Mouse (Mus musculus): ENCODE results near the gene Myadml2. TPM values are rescaled to one million over a fixed set of nuclear protein-coding genes. Genes with fewer than 3 reads are reported as not detected.

Myadml2 gene
- total and polyA plus RNA-seq, 2 experiments from 2014 or later, result 1.5 to 3.2 TPM

DNA sequence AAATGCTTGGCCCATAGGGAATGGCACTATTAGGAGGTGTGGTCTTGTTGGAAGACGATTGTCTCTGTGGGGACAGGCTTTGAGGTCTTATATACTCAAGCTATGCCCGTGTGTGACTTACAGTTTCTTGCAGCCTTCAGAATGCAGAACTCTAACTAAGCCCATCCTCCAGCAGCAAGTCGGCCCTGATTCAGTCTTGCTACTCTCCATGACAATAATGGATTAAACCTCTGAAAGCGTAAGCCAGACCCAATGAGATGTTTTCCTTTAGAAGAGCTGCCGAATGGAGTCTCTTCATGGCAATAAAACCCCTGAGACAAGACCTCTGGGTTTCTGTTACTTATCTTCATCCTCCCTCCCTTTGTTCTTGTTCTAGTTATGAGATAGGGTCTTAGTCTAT is 13.1 kb downstream of the Myadml2 start:
- H3K36me3 ChIP-seq (ENCODE audit: insufficient read depth), result no peaks in the 10 kb centered on the region
- no peak overlapping the region for H3K4me3 ChIP-seq (ENCODE audit: low read depth, low read length)
- H3K4me2 ChIP-seq (ENCODE audit: low read depth), result no peak overlapping the region
- TF ChIP-seq CTCF (IDR thresholded peaks at IDR 0.05; ENCODE audit: low read depth), result no peak
- WGBS, result 78% methylated on average over 5 of the region's 5 CpGs
- H3K9ac ChIP-seq, result no peak overlapping the region
- ATAC-seq (no peak), DNase-seq (no peak)
- H3K4me1 ChIP-seq (ENCODE audit: insufficient read depth), result peaks cover 6% of the 10 kb centered on the region; the same call in 1 of the 2 replicates
- H3K9me3 ChIP-seq (ENCODE audit: low read length), result no peaks in the 10 kb centered on the region
- no peak overlapping the region for H3K27ac ChIP-seq (ENCODE audit: low read depth, low read length)
- no peaks in the 10 kb centered on the region for H3K27me3 ChIP-seq (ENCODE audit: insufficient read depth, low read length)

- H3K4me2 ChIP-seq (ENCODE audit: low read depth), result peak within 1 kb of the TSS; percentile 90
Observed at GRCm38 (mm10) chr11:120633520-120634343, 14.2 kb downstream of the Myadml2 start, which contains the start of gene Mafg. TSS of gene Mafg (minus strand) at chr11:120633600.

GRCm38 (mm10) chr11:120632559-120633519 is 15.1 kb downstream of the Myadml2 start:
- Histone ChIP-seq H3K4me1 (ENCODE audit: insufficient read depth) (peaks cover 6% of the 10 kb centered on the region; the same call in 1 of the 2 replicates), H3K9ac (peak overlapping the region; percentile 85), H3K4me2 (ENCODE audit: low read depth) (peak overlapping the region; percentile 90), H3K27me3 (ENCODE audit: insufficient read depth, low read length) (no peaks in the 10 kb centered on the region), H3K27ac (ENCODE audit: low read depth, low read length) (peak overlapping the region; percentile 83), H3K36me3 (ENCODE audit: insufficient read depth) (peaks cover 11% of the 10 kb centered on the region), H3K4me3 (ENCODE audit: low read depth, low read length) (peak overlapping the region; percentile 97), H3K9me3 (ENCODE audit: low read length) (no peaks in the 10 kb centered on the region)
- under 1% methylated on average over 102 of the region's 116 CpGs for WGBS
- no peak for TF ChIP-seq CTCF (IDR thresholded peaks at IDR 0.05; ENCODE audit: low read depth)
- DNase-seq (peak; percentile 63), ATAC-seq (peak; percentile 78)

More at GRCm38 (mm10) chr11:120633520-120634343, 14.2 kb downstream of the Myadml2 start, which contains the start of gene Mafg:
- peak; percentile 96 for ATAC-seq
- Histone ChIP-seq H3K9me3 (ENCODE audit: low read length) (no peaks in the 10 kb centered on the region), H3K4me1 (ENCODE audit: insufficient read depth) (peaks cover 6% of the 10 kb centered on the region; the same call in 1 of the 2 replicates), H3K27me3 (ENCODE audit: insufficient read depth, low read length) (no peaks in the 10 kb centered on the region), H3K36me3 (ENCODE audit: insufficient read depth) (peaks cover 10% of the 10 kb centered on the region), H3K9ac (peak within 1 kb of the TSS; percentile 85), H3K27ac (ENCODE audit: low read depth, low read length) (peak within 1 kb of the TSS; percentile 83), H3K4me3 (ENCODE audit: low read depth, low read length) (peak within 1 kb of the TSS; percentile 97)
- peak; percentile 98 for DNase-seq
- no peak for TF ChIP-seq CTCF (IDR thresholded peaks at IDR 0.05; ENCODE audit: low read depth)
- 12% methylated on average over 58 of the region's 58 CpGs for WGBS

GRCm38 (mm10) chr11:120631726-120632448 is 16.1 kb downstream of the Myadml2 start:
- Histone ChIP-seq H3K9ac (peak overlapping the region; percentile 85), H3K4me2 (ENCODE audit: low read depth) (peak overlapping the region; percentile 90), H3K36me3 (ENCODE audit: insufficient read depth) (peaks cover 19% of the 10 kb centered on the region), H3K9me3 (ENCODE audit: low read length) (no peaks in the 10 kb centered on the region), H3K27ac (ENCODE audit: low read depth, low read length) (no peak overlapping the region), H3K4me1 (ENCODE audit: insufficient read depth) (peaks cover 6% of the 10 kb centered on the region; the same call in 1 of the 2 replicates), H3K4me3 (ENCODE audit: low read depth, low read length) (peak overlapping the region; percentile 97), H3K27me3 (ENCODE audit: insufficient read depth, low read length) (no peaks in the 10 kb centered on the region)
- WGBS, result 63% methylated on average over 4 of the region's 4 CpGs
- DNase-seq (no peak), ATAC-seq (no peak)
- no peak for TF ChIP-seq CTCF (IDR thresholded peaks at IDR 0.05; ENCODE audit: low read depth)

DNA sequence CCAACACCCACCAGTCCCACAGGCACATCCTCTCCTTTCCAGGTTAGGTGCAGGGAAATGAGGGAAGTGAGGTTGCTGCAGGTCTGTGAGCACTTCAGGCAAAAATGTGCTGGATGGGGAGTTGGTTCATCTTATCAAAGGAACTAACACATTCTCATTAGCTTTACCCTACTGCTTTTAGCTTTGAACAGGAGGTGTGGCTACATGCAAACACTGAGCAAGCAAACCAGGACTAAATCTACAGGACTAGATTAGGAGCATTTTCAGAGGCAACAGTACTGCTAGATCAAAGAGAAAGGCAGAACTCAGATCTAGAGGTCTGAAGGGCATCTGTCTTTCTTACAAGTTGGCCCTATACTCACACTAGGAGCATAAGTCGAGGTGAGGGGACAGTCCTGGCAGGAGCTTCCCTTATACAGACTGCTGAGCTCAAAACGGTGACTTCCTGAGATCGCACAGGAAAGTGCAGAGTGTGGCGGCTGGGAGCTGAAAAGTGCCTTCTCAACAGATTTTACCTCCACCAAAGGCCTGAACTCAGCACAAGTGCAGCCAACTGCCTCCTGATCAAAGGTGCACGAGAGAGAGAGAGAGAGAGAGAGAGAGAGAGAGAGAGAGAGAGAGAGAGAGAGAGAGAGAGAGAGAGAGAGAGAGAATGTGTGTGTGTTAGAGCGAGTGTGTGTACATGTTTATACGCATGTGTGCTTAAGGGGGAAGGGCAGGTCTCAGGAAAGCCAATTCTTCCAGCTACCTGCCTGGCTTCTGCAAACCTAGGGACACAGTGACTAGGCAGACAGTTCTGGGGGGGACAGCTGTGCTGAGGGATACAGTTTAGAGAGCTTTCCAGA is 16.9 kb downstream of the Myadml2 start:
- Histone ChIP-seq H3K4me3 (ENCODE audit: low read depth, low read length) (no peak overlapping the region), H3K4me2 (ENCODE audit: low read depth) (0 out of 2 replicates have a peak overlapping the region, but pooled peaks have one; percentile 90), H3K4me1 (ENCODE audit: insufficient read depth) (peaks cover 6% of the 10 kb centered on the region; the same call in 1 of the 2 replicates), H3K27ac (ENCODE audit: low read depth, low read length) (no peak overlapping the region), H3K36me3 (ENCODE audit: insufficient read depth) (peaks cover 22% of the 10 kb centered on the region), H3K9ac (no peak overlapping the region), H3K27me3 (ENCODE audit: insufficient read depth, low read length) (no peaks in the 10 kb centered on the region), H3K9me3 (ENCODE audit: low read length) (no peaks in the 10 kb centered on the region)
- TF ChIP-seq CTCF (IDR thresholded peaks at IDR 0.05; ENCODE audit: low read depth), result no peak
- WGBS, result 38% methylated on average over 7 of the region's 7 CpGs
- ATAC-seq, result no peak
- DNase-seq, result no peak
